8 mouse cellular contexts compared by ENCODE assay signal in genomic region chr11:100524987-100525630, GRCm38 (mm10). TPM values are rescaled to one million over a fixed set of nuclear protein-coding genes. Genes with fewer than 3 reads are reported as not detected.
DNase-seq lines count a peak whose midpoint lies in the region; ATAC-seq and TF ChIP-seq lines count a peak whose summit lies in the region.

No protein-coding gene starts in this region.

- no peaks in the 10 kb centered on the region for H3K9me3 ChIP-seq in hindbrain, embryonic 15.5 days

- peak overlapping the region; percentile 72; the same call in 1 of the 2 replicates for H3K9ac ChIP-seq in hindbrain, embryonic 15.5 days

- peak overlapping the region; percentile 78 for H3K4me3 ChIP-seq in bone marrow macrophage, adult 2 months (ENCODE audit: insufficient read depth, low read length)
- H3K4me3 ChIP-seq in hindbrain, embryonic 15.5 days, result peak overlapping the region; percentile 58

- no peak overlapping the region for H3K27ac ChIP-seq in bone marrow macrophage, adult 2 months (ENCODE audit: insufficient read depth, low read depth, low read length)
- no peak overlapping the region for H3K27ac ChIP-seq in hindbrain, embryonic 15.5 days (replicated peaks)

- peaks cover 27% of the 10 kb centered on the region for H3K36me3 ChIP-seq in hindbrain, embryonic 15.5 days

- peak overlapping the region; percentile 71 for H3K4me2 ChIP-seq in hindbrain, embryonic 15.5 days

- no peaks in the 10 kb centered on the region for H3K27me3 ChIP-seq in hindbrain, embryonic 15.5 days

- no peak for TF ChIP-seq POLR2A in bone marrow macrophage, adult 2 months (IDR thresholded peaks at IDR 0.05; ENCODE audit: borderline replicate concordance, low read depth, low read length)

- intact Hi-C loops in gastrocnemius, postnatal 14 days (cut with DNase I; ENCODE audit: low total_unique reads), result no loop called here

- 37% methylated on average over 11 of the region's 11 CpGs for WGBS in hindbrain, embryonic 15.5 days

- DNase-seq in 416B (ENCODE audit: low read depth), result peak; percentile 53
- peak; percentile 43 for DNase-seq in lung, postnatal 10 days
- DNase-seq in gastrocnemius, postnatal 14 days, result no peak
- no peak for DNase-seq in urinary bladder, postnatal 25 days (ENCODE audit: low spot score)
- DNase-seq in spleen, adult 18-20 months, result no peak

- ATAC-seq in hindbrain, embryonic 15.5 days (ENCODE audit: low FRiP score, low read depth), result no peak
- ATAC-seq in monocyte, adult 5-6 weeks (replicated peaks; ENCODE audit: insufficient number of reproducible peaks, low FRiP score, low TSS enrichment, poor library complexity, severe bottlenecking), result no peak

- peaks cover 30% of the 10 kb centered on the region for H3K4me1 ChIP-seq in bone marrow macrophage, adult 2 months (ENCODE audit: control insufficient read depth, insufficient read depth, low read length)
- peaks cover 46% of the 10 kb centered on the region for H3K4me1 ChIP-seq in hindbrain, embryonic 15.5 days (replicated peaks)

- TF ChIP-seq CTCF in bone marrow macrophage, adult 2 months (IDR thresholded peaks at IDR 0.05; ENCODE audit: low read depth, low read length), result no peak

RNA-seq across cellular contexts. Expression of gene Acly, which starts 2.7 kb away (rescaled TPM):
- polyA plus RNA-seq in bone marrow macrophage, adult 2 months (2012; ENCODE audit: insufficient read depth, insufficient read length, missing spikeins), result 51.4 and 62.3 TPM in 2 replicates
- 228 and 230 TPM in 2 replicates for polyA plus RNA-seq in hindbrain, embryonic 15.5 days (2015; fragmentation: Nextera tagmentation; extraction: Ambion mirVana)
- total RNA-seq in monocyte, adult 5-6 weeks (2017), result 104 to 134 TPM (median 105 TPM) in 3 replicates
- 10 to 100 TPM; 16.4 to 19.9 TPM for total RNA-seq in gastrocnemius, postnatal 14 days (2021)

RNA-seq across cellular contexts. Expression of gene Ttc25, which starts 20.3 kb away (rescaled TPM):
- 0.19 and 0.34 TPM in 2 replicates for polyA plus RNA-seq in bone marrow macrophage, adult 2 months (2012; ENCODE audit: insufficient read depth, insufficient read length, missing spikeins)
- 2.6 and 2.7 TPM in 2 replicates for polyA plus RNA-seq in hindbrain, embryonic 15.5 days (2015; fragmentation: Nextera tagmentation; extraction: Ambion mirVana)
- 4.4 TPM in 1 of 3 replicates, not detected in the others for total RNA-seq in monocyte, adult 5-6 weeks (2017)
- total RNA-seq in gastrocnemius, postnatal 14 days (2021), result under 1 TPM; 0.14 to 0.16 TPM

RNA-seq across cellular contexts. Expression of gene Cnp, which starts 49.6 kb away (rescaled TPM):
- 40.3 and 41.2 TPM in 2 replicates for polyA plus RNA-seq in bone marrow macrophage, adult 2 months (2012; ENCODE audit: insufficient read depth, insufficient read length, missing spikeins)
- polyA plus RNA-seq in hindbrain, embryonic 15.5 days (2015; fragmentation: Nextera tagmentation; extraction: Ambion mirVana), result 60.1 and 61.3 TPM in 2 replicates
- total RNA-seq in monocyte, adult 5-6 weeks (2017), result 22.6 to 33.8 TPM (median 25.9 TPM) in 3 replicates
- total RNA-seq in gastrocnemius, postnatal 14 days (2021), result 10 to 100 TPM; 10.7 to 32.2 TPM

RNA-seq across cellular contexts. Expression of gene Klhl11, which starts 52.6 kb away (rescaled TPM):
- 4.7 and 6.1 TPM in 2 replicates for polyA plus RNA-seq in bone marrow macrophage, adult 2 months (2012; ENCODE audit: insufficient read depth, insufficient read length, missing spikeins)
- polyA plus RNA-seq in hindbrain, embryonic 15.5 days (2015; fragmentation: Nextera tagmentation; extraction: Ambion mirVana), result 9.8 and 11.1 TPM in 2 replicates
- total RNA-seq in monocyte, adult 5-6 weeks (2017), result 16.4 to 28.5 TPM (median 24.2 TPM) in 3 replicates
- total RNA-seq in gastrocnemius, postnatal 14 days (2021), result 1 to 10 TPM; 6.5 to 6.9 TPM

Comparison
In these comparisons a context has a peak if more than half of its experiments do, and no peak if none do; other contexts are left out.
1. DNase-seq: peak in 416B (single experiment) and lung, postnatal 10 days (single experiment); none in gastrocnemius, postnatal 14 days (single experiment), urinary bladder, postnatal 25 days (single experiment) and spleen, adult 18-20 months (0 of 2).